Mouse (Mus musculus) T-helper 17 cell (primary cell): Measurements from ENCODE around the gene Zfp950.

Experiments
- in situ Hi-C, 2 experiments: fragments of 300-600 bp; cut with MboI, MseI; formaldehyde crosslinking; loops; 1 replicate in 1 of 2; 2 replicates in 1 of 2; pipeline ENCODE4 v1.15.1; 2025; ENCODE audit warnings: high pct_unique_total_duplicates in 2 of 2

Zfp950 gene

GRCm38 (mm10) chr19:61057581-61057980, 83.1 kb downstream of the Zfp950 start:
- in situ Hi-C loops, result no loop called here

- in situ Hi-C loops, result no loop called here
Measured at GRCm38 (mm10) chr19:61056783-61057410, 83.7 kb downstream of the Zfp950 start.

- in situ Hi-C loops, result no loop called here
Measured at GRCm38 (mm10) chr19:61052786-61053185, 87.9 kb downstream of the Zfp950 start.

GRCm38 (mm10) chr19:61052008-61052407, 88.6 kb downstream of the Zfp950 start:
- in situ Hi-C loops, result no loop called here

GRCm38 (mm10) chr19:61051151-61051550, 89.5 kb downstream of the Zfp950 start:
- in situ Hi-C loops, result no loop called here

GRCm38 (mm10) chr19:61049413-61049812, 91.2 kb downstream of the Zfp950 start:
- in situ Hi-C loops, result no loop called here

GRCm38 (mm10) chr19:61048646-61049045, 92.0 kb downstream of the Zfp950 start:
- in situ Hi-C loops, result no loop called here

- in situ Hi-C loops, result no loop called here
Measured at GRCm38 (mm10) chr19:61039151-61039550, 101.5 kb downstream of the Zfp950 start.

- in situ Hi-C loops, result no loop called here
Measured at GRCm38 (mm10) chr19:61031570-61031969, 109.1 kb downstream of the Zfp950 start.

- in situ Hi-C loops, result no loop called here
Measured at GRCm38 (mm10) chr19:61021939-61022566, 118.6 kb downstream of the Zfp950 start.

- in situ Hi-C loops, result no loop called here
Measured at GRCm38 (mm10) chr19:61021502-61021901, 119.1 kb downstream of the Zfp950 start.

- in situ Hi-C loops, result no loop called here
Measured at GRCm38 (mm10) chr19:61017477-61018266, 123.0 kb downstream of the Zfp950 start.

GRCm38 (mm10) chr19:61009266-61009665, 131.4 kb downstream of the Zfp950 start:
- in situ Hi-C loops, result no loop called here
